Mouse (Mus musculus) splenic B cell, adult 2 months (primary cell): ENCODE data around the gene E2f2.

Source experiments
- DNase-seq: peaks from one replicate; pipeline ENCODE4 v3.0.0-alpha.2; 2011; ENCODE audit warnings: low read depth, low spot score
- H3K27me3 ChIP-seq: 2 replicates; pipeline ENCODE4 v1.6.1; 2012; ENCODE audit warnings: mild to moderate bottlenecking, low read length, moderate library complexity, mixed read lengths; ENCODE audit not compliant: control insufficient read depth, poor library complexity, insufficient read depth, severe bottlenecking
- H3K36me3 ChIP-seq: 2 replicates; pipeline ENCODE4 v1.6.1; 2012; ENCODE audit warnings: mild to moderate bottlenecking, low read length, moderate library complexity, mixed read lengths; ENCODE audit not compliant: control insufficient read depth, poor library complexity, insufficient read depth, severe bottlenecking

E2f2 gene

DNA sequence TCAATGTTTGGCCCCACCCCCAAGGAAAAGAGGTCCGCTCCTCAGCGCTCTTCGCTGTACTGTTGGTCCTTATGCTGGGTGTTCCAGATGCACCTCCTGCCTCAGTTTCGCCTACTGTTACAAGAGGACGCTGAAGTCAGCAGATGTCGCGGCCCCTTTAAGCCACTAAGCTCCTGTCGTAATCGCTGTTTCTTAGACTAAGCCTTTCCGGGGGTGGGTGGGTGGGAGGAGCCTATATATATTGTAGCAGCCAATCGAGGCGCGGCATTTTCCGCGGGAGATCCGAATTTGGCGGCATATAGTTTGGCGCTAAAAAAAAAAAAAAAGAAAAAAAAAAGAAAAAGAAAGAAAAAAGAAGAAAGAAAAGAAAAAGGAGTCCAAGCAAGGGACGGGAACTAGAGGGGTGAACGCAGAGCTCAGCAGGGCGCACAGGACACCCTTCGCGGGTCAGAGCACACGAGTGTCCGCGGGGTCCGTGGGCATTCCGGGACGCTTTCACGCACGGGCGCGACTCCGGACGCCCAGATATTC is at the start of gene E2f2:
Gene E2f2 (plus strand): TSS at position 384 of the 531 bp plus-strand sequence.
- no peaks in the 10 kb centered on the region; the same call in 1 of the 2 replicates for H3K27me3 ChIP-seq
- peak; percentile 86 for DNase-seq
- H3K36me3 ChIP-seq = no peaks in the 10 kb centered on the region

DNA sequence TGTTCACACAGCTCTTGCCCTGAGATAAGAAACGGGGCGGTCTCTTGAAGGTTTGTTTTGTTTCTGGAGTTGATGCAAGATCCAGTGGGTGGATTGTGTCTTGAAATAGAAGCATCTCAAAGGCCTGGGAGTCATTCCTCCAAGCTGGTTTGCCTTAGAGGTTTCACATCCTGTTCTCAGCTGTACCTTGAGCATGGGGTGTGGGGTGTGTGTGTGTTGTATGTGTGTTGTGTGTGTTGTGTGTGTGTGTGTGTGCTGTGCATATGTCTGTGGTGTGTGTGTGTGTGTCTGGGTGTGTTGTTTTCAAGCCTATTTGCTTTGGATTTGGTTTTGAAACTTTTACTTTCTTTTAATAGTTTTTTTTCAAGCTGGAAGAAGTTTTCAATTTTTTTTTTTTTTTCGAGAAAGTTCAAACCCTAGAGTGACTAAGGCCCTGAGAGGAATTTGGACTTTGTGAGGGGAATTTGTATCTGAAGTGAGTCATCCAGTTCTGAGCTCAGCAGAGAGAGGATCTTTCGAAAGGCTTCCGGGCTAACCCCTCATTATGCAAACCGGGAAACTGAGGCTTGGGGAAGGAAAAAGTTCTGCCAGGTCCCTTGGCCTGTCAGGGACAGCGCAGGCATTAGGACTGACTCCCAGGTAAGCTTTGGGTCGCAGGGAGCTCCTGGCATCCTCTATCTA is 48.9 kb upstream of the E2f2 start:
- H3K27me3 ChIP-seq = no peaks in the 10 kb centered on the region
- no peaks in the 10 kb centered on the region for H3K36me3 ChIP-seq
- peak; percentile 49 for DNase-seq

DNA sequence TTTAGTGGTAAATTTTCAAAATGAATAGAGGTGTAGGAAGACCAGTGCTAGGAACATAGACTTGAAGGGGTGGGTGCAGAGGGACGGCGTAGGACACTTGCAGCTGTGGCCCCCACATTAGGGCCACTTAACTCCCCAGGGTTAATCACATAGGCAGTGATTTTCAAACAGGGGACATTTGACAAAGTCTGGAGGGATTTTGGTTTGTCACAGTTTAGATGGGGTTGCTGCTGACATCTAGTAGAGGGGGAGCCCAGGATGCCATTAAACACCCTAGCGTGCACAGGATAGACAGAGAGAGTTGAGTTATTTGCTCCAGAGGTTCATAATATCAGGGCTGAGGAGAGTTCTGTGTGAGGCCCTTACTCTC is 48.4 kb upstream of the E2f2 start:
- DNase-seq = no peak
- Histone ChIP-seq H3K27me3 (no peaks in the 10 kb centered on the region), H3K36me3 (no peaks in the 10 kb centered on the region)

DNA sequence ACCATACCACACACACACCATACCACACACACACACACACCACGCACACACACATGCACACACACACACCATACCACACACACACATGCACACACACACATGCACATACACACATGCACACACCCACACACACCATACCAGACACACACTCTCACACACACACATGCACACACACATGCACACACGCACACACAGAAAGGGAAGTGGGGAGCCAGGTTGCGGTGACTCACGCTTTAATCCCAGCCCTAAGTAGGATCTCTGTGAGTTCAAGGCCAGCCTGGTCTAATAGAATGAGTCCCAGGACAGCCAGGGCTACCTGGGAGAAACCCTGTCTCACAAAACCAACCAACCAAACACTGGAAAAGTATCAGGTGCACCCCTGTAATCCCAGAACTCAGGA is 47.6 kb upstream of the E2f2 start:
- DNase-seq = no peak
- H3K36me3 ChIP-seq = no peaks in the 10 kb centered on the region
- no peaks in the 10 kb centered on the region for H3K27me3 ChIP-seq

DNA sequence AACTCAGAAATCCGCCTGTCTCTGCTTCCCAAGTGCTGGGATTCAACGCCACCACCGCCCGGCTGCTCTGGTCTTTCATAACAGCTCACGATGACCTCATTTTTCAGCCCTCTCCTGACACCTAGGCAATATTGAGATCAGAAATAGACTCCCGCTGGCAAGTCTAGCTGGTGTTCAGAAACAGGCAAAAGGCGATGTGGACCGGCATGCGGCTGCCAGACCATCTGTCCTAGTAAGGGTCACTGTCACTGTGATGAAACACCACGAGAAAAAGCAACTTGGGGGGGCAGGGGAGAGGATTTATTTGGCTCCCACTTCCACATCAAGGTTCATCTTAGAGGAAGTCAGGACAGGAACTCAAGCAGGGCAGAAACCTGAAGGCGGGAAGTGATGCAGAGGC is 46.7 kb upstream of the E2f2 start:
- no peaks in the 10 kb centered on the region for H3K27me3 ChIP-seq
- no peaks in the 10 kb centered on the region for H3K36me3 ChIP-seq
- DNase-seq = no peak

DNA sequence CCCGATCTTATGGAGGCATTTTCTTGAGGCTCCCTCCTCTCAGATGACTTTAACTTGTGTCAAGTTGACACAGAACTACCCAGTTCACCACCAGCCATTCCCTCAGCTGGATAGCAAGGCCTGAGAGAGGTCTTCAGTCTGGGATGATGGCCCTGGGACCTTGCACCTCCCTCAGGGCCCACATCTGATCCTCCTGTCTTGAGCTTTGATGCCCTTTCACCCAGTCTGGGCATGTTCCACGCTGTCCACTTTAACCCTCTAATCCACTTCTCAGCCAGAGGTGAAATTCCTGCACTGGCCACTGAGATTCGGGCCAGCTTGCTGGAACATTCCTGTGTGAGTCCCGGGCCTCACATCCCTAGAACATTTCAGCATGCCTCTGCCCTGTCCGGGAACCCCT is 46.2 kb upstream of the E2f2 start:
- Histone ChIP-seq H3K36me3 (no peaks in the 10 kb centered on the region), H3K27me3 (no peaks in the 10 kb centered on the region)
- no peak for DNase-seq

DNA sequence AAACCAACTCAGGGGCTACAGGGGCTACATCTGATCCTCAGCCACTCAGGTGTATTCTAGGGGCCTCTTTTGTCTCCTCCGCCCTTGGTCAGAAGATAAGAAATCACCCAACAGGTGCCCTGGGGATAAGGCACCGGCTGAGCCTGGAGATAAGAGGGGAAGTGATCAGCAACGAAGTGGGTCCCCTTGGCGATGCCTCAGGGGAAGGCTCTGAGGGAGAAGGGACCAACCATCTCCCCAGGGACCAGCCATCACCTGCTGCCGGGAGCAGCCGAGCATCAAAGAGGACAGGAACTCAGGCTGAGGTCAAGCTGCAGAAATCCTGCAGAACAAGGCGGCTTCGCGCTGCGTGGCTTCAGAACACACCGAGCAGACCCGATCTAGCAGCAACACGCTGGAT is 44.5 kb upstream of the E2f2 start:
- no peaks in the 10 kb centered on the region for H3K27me3 ChIP-seq
- no peaks in the 10 kb centered on the region for H3K36me3 ChIP-seq
- peak; percentile 76 for DNase-seq

DNA sequence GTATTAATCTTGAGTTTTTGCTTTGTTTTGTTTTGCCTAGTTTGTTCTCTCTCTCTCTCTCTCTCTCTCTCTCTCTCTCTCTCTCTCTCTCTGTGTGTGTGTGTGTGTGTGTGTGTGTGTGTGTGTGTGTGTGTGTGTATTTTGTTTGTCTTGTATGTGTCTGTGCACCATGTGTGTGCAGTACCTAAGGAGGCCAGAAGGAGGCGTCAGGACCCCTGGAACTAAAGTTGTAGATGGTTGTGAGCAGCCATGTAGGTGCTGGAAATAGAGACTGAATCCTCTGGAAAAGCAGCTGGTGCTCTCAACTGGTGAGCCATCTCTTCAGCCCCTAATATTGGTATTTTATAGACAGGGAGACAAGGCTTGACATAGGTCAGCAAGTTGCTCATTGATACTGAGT is 42.4 kb upstream of the E2f2 start:
- no peak for DNase-seq
- Histone ChIP-seq H3K36me3 (no peaks in the 10 kb centered on the region), H3K27me3 (no peaks in the 10 kb centered on the region; the same call in 1 of the 2 replicates)

DNA sequence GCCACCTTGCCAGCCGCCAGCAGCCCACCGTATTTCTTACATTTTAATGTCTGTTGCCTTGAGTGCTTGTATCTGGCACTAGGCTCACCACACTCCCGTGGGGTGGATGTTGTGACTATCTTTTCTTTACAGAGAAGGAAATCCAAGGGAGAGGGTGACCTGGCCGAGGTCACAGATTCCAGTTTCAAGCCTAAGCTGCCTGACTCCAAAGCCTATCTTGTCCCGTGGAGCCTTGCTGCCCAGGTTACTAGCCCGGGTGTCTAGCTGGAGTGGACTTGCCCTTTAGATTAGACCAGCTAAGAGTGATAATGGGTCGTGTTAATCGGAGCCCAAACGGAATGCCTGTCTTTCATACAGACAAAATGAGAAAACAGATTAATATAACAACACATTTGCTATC is 38.4 kb upstream of the E2f2 start:
- no peaks in the 10 kb centered on the region; the same call in 1 of the 2 replicates for H3K27me3 ChIP-seq
- DNase-seq = no peak
- no peaks in the 10 kb centered on the region for H3K36me3 ChIP-seq

DNA sequence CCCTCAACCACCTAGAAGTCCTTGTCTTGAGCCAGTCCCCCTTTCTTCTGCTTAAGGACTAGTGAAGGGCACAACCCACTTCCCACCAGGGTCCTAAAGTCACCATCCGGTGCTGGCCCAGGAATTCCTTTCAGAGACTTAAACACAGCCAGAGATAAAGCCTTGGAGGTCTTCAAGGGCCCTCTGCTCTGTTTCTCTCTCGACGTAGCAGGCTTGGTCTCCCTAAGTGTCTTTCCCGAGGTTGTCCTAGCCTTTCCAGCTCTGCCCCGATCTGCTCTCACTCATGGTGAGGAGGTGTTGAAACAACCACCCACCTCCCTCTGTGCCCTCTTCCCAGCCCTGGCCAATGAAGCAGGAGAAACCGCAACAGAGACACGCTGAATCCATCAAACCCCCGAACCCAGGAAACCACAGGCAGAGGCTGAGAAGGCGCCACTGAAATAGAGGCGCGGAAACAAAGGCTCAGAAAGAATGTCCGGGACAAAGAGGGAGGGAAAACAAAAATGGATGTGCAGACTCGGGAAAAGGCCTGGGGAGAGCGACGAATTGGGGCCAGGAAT is 37.7 kb upstream of the E2f2 start:
- no peak for DNase-seq
- H3K36me3 ChIP-seq = no peaks in the 10 kb centered on the region
- no peaks in the 10 kb centered on the region; the same call in 1 of the 2 replicates for H3K27me3 ChIP-seq

DNA sequence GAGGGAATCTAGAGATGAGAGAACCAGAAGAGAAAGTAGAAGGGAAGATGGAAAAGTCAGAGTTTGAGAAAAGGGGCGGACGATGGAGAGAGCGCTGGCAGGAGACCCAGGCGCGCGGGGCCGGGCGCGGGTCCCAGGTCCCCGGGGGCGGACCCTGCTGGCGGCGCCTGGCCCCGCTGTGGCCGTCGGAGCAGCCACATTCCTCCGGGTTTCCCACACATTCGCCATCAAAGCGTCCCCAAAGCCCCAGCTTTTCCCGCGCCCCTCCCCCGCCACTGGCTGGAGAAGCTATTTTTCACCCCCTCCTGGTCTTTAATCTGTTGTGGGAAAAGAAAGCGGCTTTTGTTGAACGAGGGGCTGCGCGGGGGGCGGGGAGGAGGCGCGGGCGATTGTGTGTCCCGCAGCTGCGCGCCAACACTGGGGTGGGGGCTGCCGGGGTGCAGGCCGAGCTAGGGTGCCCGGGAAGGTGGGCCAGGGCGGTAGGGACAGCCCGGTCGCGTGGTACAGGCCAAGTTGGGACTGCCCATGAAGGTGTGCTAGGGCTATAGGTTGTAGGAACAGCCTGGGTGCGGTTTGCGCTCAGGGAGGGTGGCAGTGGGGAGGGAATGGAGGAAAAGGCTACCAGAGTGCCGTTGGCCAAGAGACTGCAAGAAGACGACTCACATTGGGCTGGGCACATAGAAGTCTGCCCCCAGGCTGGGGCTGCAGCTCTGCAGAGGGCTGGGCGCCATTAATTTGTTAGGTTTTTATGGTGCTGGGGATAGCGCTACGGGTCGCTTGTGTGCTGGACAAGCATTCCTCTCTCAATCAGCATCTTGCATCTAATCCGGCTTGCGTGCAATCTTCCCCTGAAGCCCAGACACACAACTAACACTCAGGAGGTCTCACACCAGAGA is 37.0 kb upstream of the E2f2 start:
- no peaks in the 10 kb centered on the region for H3K36me3 ChIP-seq
- no peak for DNase-seq
- H3K27me3 ChIP-seq = no peaks in the 10 kb centered on the region; the same call in 1 of the 2 replicates

DNA sequence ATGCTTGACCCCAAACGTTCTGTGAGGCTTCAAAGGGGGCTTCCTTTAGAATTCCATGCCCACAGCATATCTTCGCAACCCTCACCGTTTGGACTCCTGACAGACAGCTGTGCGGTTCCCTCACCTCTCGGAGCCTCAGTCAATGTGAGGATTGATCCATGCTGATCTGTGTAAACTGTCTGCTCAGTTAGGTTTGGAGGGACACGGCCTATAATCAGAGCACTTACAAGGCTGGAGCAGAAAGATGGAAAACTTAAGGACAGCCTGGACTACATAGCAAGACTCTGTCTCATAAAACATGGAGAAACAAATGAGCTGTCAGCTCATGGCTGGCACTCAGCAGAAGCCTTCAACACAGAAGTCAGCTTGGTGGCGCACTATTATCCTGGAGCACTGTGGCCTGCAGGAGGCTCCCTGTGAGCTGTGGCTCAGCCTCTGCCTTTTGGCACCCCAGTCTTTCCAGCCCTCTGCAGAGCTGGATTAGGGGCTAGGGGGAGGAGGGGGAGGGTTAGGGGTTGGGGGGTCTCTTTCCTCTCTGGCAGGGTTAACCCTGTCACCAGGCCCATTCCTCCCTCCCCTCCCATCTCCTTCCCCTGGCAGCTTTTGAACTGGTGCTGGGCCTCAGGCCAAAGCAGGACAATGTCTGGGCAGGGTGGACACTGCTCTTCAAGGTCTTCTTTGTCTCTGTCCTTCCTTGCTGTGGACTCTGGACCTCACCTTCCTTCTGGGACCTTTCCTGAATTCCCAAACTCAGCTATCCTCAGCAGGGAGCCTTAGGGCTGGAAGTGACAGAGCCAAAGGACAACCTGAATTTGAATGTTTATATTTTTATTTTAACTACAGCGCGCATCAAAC is 36.1 kb upstream of the E2f2 start:
- H3K36me3 ChIP-seq = no peaks in the 10 kb centered on the region
- no peaks in the 10 kb centered on the region; the same call in 1 of the 2 replicates for H3K27me3 ChIP-seq
- no peak for DNase-seq

DNA sequence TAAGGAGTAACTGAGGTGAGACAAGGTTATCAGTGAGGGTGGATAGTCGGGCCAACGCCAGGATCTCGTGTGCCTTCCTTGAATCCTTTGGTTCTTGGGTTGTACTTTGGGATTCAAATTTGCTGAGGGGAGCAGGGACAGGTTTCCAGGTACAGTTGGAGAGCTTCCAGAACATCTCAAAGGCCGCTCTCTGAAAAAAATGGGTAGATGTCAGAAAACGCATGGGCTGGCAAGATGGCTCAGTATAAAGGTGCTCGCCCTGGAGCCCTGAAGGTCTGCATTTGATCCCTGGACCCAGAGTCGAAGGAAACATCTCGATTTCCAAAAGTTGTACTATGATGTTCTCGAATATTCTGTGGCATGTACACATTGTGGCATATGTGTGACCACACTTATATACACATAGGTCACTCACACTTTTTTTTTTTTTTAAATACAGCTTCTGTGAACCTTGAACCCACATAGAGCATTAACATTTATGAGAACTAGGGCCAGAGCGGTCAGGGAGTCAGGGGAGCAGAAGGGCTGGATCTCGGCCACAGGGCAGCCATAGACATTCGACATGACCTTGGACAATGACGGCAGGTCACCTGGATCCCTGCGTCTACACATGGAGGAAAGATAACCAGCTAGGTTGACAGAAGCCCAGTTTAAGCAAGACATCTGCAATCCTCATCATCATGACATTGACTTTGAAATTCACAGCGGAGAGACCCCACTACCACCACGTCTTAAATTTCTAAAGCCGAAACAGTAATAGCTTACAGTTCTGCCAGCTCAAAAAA is 32.7 kb upstream of the E2f2 start:
- no peak for DNase-seq
- H3K27me3 ChIP-seq = no peaks in the 10 kb centered on the region; the same call in 1 of the 2 replicates
- no peaks in the 10 kb centered on the region for H3K36me3 ChIP-seq
